Mouse (Mus musculus) forebrain, postnatal 0 days (tissue): ENCODE results near the gene Kcnma1. TPM values are rescaled to one million over a fixed set of nuclear protein-coding genes. Genes with fewer than 3 reads are reported as not detected.

ENCODE experiments used
- ATAC-seq: fragments of 200-750 bp; cut with Nextera tagmentation; 2 replicates; pipeline ENCODE4 v1.8.0; 2017; ENCODE audit warnings: mild to moderate bottlenecking, moderate library complexity
- DNase-seq: peaks from one replicate; pipeline ENCODE4 v3.0.0-alpha.2; 2015
- H3K27ac ChIP-seq: fragments of 300-500 bp; sonication (generic); 2 replicates; pipeline ENCODE4 v1.5.1; 2014; ENCODE audit warnings: low read depth, mild to moderate bottlenecking, antibody characterized with exemption, low read length, moderate library complexity, mixed read lengths
- H3K27me3 ChIP-seq: fragments of 300-500 bp; sonication (generic); 2 replicates; pipeline ENCODE4 v1.6.1; 2014; ENCODE audit warnings: mild to moderate bottlenecking, low read length, mixed read lengths; ENCODE audit not compliant: insufficient read depth
- H3K36me3 ChIP-seq: fragments of 300-500 bp; sonication (generic); 2 replicates; pipeline ENCODE4 v1.6.1; 2014; ENCODE audit warnings: mild to moderate bottlenecking, moderate library complexity; ENCODE audit not compliant: insufficient read depth
- H3K4me1 ChIP-seq: fragments of 300-500 bp; sonication (generic); 2 replicates; pipeline ENCODE4 v1.6.1; 2014; ENCODE audit warnings: antibody characterized with exemption; ENCODE audit not compliant: insufficient read depth
- H3K4me2 ChIP-seq: fragments of 300-500 bp; sonication (generic); 2 replicates; pipeline ENCODE4 v1.6.1; 2014; ENCODE audit warnings: low read depth, mild to moderate bottlenecking, moderate library complexity
- H3K4me3 ChIP-seq: fragments of 300-500 bp; sonication (generic); 2 replicates; pipeline ENCODE4 v1.5.1; 2014; ENCODE audit warnings: low read depth, low read length, mixed read lengths
- H3K9ac ChIP-seq: fragments of 300-500 bp; sonication (generic); 2 replicates; pipeline ENCODE4 v1.6.1; 2014; ENCODE audit warnings: mild to moderate bottlenecking
- H3K9me3 ChIP-seq: fragments of 300-500 bp; sonication (generic); 2 replicates; pipeline ENCODE4 v1.6.1; 2016; ENCODE audit warnings: low read length
- CTCF ChIP-seq: sonication (generic); IDR thresholded peaks from 2 replicates; pipeline ENCODE4 v1.5.1; 2016; ENCODE audit warnings: antibody characterized with exemption, control low read depth, low read depth
- WGBS: fragments of 180-500 bp; shearing (Covaris S2); extraction: QIAGEN DNeasy Blood & Tissue Kit; methylation state at CpG from one replicate; pipeline ENCODE4 v1.1.7; 2014; 5-methylcytosine and 5-hydroxymethylcytosine counted together
- polyA plus RNA-seq: library from polyadenylated mRNA; unstranded; fragments of >200 nt; fragmentation: Nextera tagmentation; extraction: Ambion mirVana; gene quantifications from 2 replicates; pipeline ENCODE4 v1.2.1, GENCODE M21; 2015
- total RNA-seq: library from RNA; depleted of rRNA; stranded (reverse); fragments of >200 nt; gene quantifications from 2 replicates; pipeline ENCODE4 v1.2.3, GENCODE M21; 2014

The Kcnma1 gene
- total and polyA plus RNA-seq, 2 experiments from 2014 or later, result 18.7 to 35.8 TPM

- DNase-seq, result no peak
- Histone ChIP-seq H3K4me1 (no peaks in the 10 kb centered on the region), H3K9me3 (no peaks in the 10 kb centered on the region), H3K4me2 (no peak overlapping the region), H3K9ac (no peak overlapping the region), H3K4me3 (no peak overlapping the region), H3K36me3 (no peaks in the 10 kb centered on the region), H3K27ac (no peak overlapping the region), H3K27me3 (no peaks in the 10 kb centered on the region)
- no peak for TF ChIP-seq CTCF
- 8% methylated on average over 6 of the region's 6 CpGs for WGBS
- peak; percentile 32; the same call in 1 of the 2 replicates for ATAC-seq
Observed at GRCm38 (mm10) chr14:23592826-23593447, 421.4 kb downstream of the Kcnma1 start.

DNA sequence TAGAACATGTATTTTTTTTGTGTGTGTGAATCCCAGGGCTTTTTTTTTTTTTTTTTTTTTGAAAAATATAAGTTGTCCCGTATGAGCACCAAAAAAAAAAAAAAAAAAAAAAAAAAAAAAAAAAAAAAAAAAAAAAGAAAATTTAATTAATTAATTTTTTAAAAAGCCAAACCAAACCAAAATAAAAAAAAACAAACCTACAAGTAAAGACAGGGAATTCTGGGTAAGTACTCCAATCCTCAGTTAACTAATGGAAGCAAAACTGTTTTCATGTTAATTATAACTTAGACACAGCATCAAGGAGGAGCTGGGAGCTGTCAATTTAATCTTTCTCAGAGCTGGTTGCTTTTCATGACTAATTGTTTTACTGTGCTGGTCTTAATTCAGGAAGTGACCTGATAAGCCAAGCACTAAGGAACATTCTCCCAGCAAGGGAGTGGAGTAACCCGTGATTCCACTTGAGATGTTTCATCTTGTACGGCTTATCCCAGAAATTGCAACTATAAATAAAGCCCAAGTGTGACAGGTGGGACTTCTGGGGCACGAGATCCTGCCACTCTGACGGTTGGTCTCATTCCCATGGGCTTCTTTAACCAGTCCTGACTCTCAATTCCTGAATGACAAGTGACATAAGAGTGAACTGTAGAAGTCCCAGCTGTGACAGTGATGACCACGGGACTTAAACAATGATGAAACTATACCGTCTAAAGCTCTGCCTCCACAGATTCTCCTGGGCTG, 424.4 kb downstream of the Kcnma1 start:
- H3K4me2 ChIP-seq, result no peak overlapping the region
- H3K36me3 ChIP-seq, result no peaks in the 10 kb centered on the region
- DNase-seq (no peak), ATAC-seq (no peak)
- 70% methylated on average over 7 of the region's 7 CpGs for WGBS
- no peaks in the 10 kb centered on the region for H3K9me3 ChIP-seq
- H3K9ac ChIP-seq, result no peak overlapping the region
- H3K27ac ChIP-seq, result no peak overlapping the region
- no peaks in the 10 kb centered on the region for H3K4me1 ChIP-seq
- no peaks in the 10 kb centered on the region for H3K27me3 ChIP-seq
- no peak for TF ChIP-seq CTCF
- no peak overlapping the region for H3K4me3 ChIP-seq

DNA sequence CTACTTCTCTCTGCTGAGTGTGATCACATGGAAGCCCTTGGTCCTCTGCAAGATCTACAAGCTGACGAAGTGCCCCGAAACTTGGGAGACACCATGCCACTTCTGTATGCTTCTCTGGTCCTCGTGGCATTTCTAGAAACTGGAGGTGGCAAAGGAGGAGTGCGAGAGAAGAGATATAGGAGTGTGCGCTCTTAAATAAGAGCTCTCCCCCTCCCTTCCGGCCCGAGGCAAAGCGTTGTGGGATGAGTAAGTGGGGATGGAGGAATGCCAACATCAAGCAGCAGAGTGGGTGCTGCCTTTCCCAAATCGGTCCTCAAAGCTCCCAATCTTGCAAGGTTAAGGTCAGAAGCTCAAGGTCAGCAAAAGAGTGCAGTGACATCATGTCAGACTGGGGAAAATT, 426.8 kb downstream of the Kcnma1 start:
- Histone ChIP-seq H3K4me3 (no peak overlapping the region), H3K4me2 (no peak overlapping the region), H3K9ac (no peak overlapping the region), H3K27me3 (no peaks in the 10 kb centered on the region), H3K9me3 (no peaks in the 10 kb centered on the region), H3K4me1 (no peaks in the 10 kb centered on the region), H3K27ac (no peak overlapping the region), H3K36me3 (no peaks in the 10 kb centered on the region)
- no peak for TF ChIP-seq CTCF
- WGBS, result 87% methylated on average over 9 of the region's 9 CpGs
- DNase-seq, result no peak
- no peak for ATAC-seq

DNA sequence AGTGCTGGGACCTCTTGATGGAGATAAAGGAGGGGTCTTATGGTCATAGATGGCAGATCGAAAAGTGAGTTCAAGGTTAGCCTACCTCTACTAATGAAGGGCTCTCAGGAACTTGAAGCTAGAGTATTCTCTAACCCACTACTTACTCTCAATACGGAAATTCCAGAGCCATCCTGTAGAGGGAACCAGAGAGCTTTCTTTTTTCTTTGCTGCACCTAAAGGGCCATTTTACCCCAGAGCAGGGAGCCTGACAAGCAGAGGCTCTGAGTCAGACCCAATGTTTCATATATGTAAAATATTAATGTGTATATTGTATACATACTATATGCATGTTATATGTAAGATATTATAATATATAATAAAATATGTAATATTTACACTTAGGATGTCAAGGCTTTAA, 431.1 kb downstream of the Kcnma1 start:
- no peak overlapping the region for H3K9ac ChIP-seq
- H3K4me2 ChIP-seq, result no peak overlapping the region
- DNase-seq (peak; percentile 88), ATAC-seq (peak; percentile 50; the same call in 1 of the 2 replicates)
- H3K27ac ChIP-seq, result no peak overlapping the region
- H3K4me3 ChIP-seq, result no peak overlapping the region
- H3K9me3 ChIP-seq, result no peaks in the 10 kb centered on the region
- peak; percentile 78 for TF ChIP-seq CTCF
- no peaks in the 10 kb centered on the region for H3K27me3 ChIP-seq
- no peaks in the 10 kb centered on the region for H3K4me1 ChIP-seq
- no peaks in the 10 kb centered on the region for H3K36me3 ChIP-seq
- 22% methylated on average over 2 of the region's 2 CpGs for WGBS

DNA sequence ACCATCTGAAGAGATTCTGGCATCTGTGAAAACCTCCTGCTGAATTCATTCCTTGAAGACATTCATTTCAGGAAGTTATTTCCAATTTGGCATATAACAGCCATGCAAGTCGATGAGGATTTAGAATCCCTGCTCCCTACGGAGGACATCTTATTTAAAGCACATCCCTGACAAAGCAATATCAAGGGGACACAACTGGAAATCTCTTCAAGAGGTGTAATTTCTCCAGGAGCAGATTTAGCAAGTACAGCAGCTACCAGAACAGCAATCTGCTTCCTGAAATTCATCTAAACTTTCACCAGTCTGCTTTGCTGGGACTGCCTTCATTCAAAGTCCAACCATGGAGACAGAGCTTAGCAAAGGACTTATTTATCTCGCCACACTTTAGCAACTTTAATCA, 433.0 kb downstream of the Kcnma1 start:
- no peak overlapping the region for H3K4me3 ChIP-seq
- no peak for TF ChIP-seq CTCF
- no peak for ATAC-seq
- no peaks in the 10 kb centered on the region for H3K36me3 ChIP-seq
- H3K4me2 ChIP-seq, result no peak overlapping the region
- no peak overlapping the region for H3K9ac ChIP-seq
- H3K27ac ChIP-seq, result no peak overlapping the region
- no peaks in the 10 kb centered on the region for H3K27me3 ChIP-seq
- no peak for DNase-seq
- no peaks in the 10 kb centered on the region for H3K9me3 ChIP-seq
- WGBS, result 73% methylated on average over 3 of the region's 3 CpGs
- H3K4me1 ChIP-seq, result no peaks in the 10 kb centered on the region

DNA sequence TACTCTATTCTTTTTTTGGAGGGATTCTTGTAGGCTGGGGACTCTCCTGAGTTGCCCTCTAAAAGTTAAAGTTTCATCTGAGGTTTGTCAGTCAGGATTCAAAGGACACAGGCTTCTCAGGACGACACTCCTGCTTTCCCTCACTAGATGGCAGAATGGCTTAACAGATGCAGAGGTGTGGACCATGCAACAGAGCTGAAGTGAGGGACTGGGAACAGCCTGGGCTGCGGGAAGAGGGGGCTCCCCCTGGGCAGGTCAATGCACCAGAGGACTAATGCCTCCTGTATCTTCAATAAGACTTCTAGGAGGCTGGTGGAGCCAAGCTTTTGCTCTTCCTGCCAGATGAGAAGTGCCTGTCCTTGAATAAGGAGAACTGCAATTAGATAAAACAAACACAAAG, 438.3 kb downstream of the Kcnma1 start:
- TF ChIP-seq CTCF, result peak; percentile 78
- no peak overlapping the region for H3K9ac ChIP-seq
- H3K9me3 ChIP-seq, result no peaks in the 10 kb centered on the region
- ATAC-seq (peak; percentile 88), DNase-seq (peak; percentile 64)
- H3K4me1 ChIP-seq, result no peaks in the 10 kb centered on the region
- H3K4me3 ChIP-seq, result no peak overlapping the region
- no peaks in the 10 kb centered on the region for H3K27me3 ChIP-seq
- WGBS, result 5% methylated on average over 2 of the region's 2 CpGs
- no peaks in the 10 kb centered on the region for H3K36me3 ChIP-seq
- H3K27ac ChIP-seq, result no peak overlapping the region
- no peak overlapping the region for H3K4me2 ChIP-seq

GRCm38 (mm10) chr14:23574136-23574535, 440.2 kb downstream of the Kcnma1 start:
- 85% methylated on average over 4 of the region's 4 CpGs for WGBS
- DNase-seq, result no peak
- H3K27me3 ChIP-seq, result no peaks in the 10 kb centered on the region
- no peaks in the 10 kb centered on the region for H3K36me3 ChIP-seq
- no peak overlapping the region for H3K4me2 ChIP-seq
- H3K27ac ChIP-seq, result no peak overlapping the region
- TF ChIP-seq CTCF, result no peak
- H3K9me3 ChIP-seq, result no peaks in the 10 kb centered on the region
- no peak overlapping the region for H3K9ac ChIP-seq
- no peak overlapping the region for H3K4me3 ChIP-seq
- no peaks in the 10 kb centered on the region for H3K4me1 ChIP-seq
- ATAC-seq, result no peak
